8 mouse cellular contexts compared by ENCODE assay signal in genomic region chrX:9747305-9747938, GRCm38 (mm10).
A peak's percentile ranks its signal among the peaks of the same experiment; 100 is the strongest.
DNase-seq lines count a peak whose midpoint lies in the region; ATAC-seq and TF ChIP-seq lines count a peak whose summit lies in the region.

No protein-coding gene starts in this region.

- no peak overlapping the region for H3K27ac ChIP-seq in embryonic facial prominence, embryonic 14.5 days (replicated peaks; ENCODE audit: low read depth, low read length)
- no peak overlapping the region for H3K27ac ChIP-seq in hindbrain, embryonic 12.5 days

- peaks cover 47% of the 10 kb centered on the region for H3K79me2 ChIP-seq in C2C12 (ENCODE audit: control insufficient read depth, insufficient read depth)

- peaks cover 24% of the 10 kb centered on the region for H3K79me3 ChIP-seq in C2C12 (ENCODE audit: low read depth)

- ATAC-seq in embryonic facial prominence, embryonic 14.5 days (ENCODE audit: low read depth): peak; percentile 79
- peak; percentile 58; the same call in 1 of the 2 replicates for ATAC-seq in hindbrain, embryonic 12.5 days (ENCODE audit: low FRiP score)

- no peak overlapping the region for H3ac ChIP-seq in C2C12 (ENCODE audit: control insufficient read depth, insufficient read length, low read depth)

- H3K4me3 ChIP-seq in C2C12 (ENCODE audit: insufficient read depth, poor library complexity, severe bottlenecking): peak overlapping the region; percentile 29
- peak overlapping the region; percentile 34 for H3K4me3 ChIP-seq in embryonic facial prominence, embryonic 14.5 days (ENCODE audit: low read depth, low read length)
- H3K4me3 ChIP-seq in hindbrain, embryonic 12.5 days: peak overlapping the region; percentile 23

- peak; percentile 83 for TF ChIP-seq CTCF in C2C12 (IDR thresholded peaks at IDR 0.05; ENCODE audit: control insufficient read depth, insufficient read depth, insufficient read length)

- H3K4me2 ChIP-seq in embryonic facial prominence, embryonic 14.5 days (ENCODE audit: low read depth, low read length): peak overlapping the region; percentile 51
- peak overlapping the region; percentile 52 for H3K4me2 ChIP-seq in hindbrain, embryonic 12.5 days (replicated peaks)

- no peak overlapping the region for H3K9ac ChIP-seq in embryonic facial prominence, embryonic 14.5 days (ENCODE audit: low read depth, low read length)
- no peak overlapping the region for H3K9ac ChIP-seq in hindbrain, embryonic 12.5 days

- no peaks in the 10 kb centered on the region for H3K9me3 ChIP-seq in embryonic facial prominence, embryonic 14.5 days (ENCODE audit: control insufficient read depth, low read length)
- H3K9me3 ChIP-seq in hindbrain, embryonic 12.5 days (replicated peaks): no peaks in the 10 kb centered on the region

- H3K36me3 ChIP-seq in C2C12 (ENCODE audit: control insufficient read depth, insufficient read depth): no peaks in the 10 kb centered on the region
- no peaks in the 10 kb centered on the region for H3K36me3 ChIP-seq in embryonic facial prominence, embryonic 14.5 days (ENCODE audit: control insufficient read depth, insufficient read depth, low read length)
- H3K36me3 ChIP-seq in hindbrain, embryonic 12.5 days: no peaks in the 10 kb centered on the region

- 41% methylated on average over 20 of the region's 27 CpGs for WGBS in embryonic facial prominence, embryonic 14.5 days
- 19% methylated on average over 18 of the region's 27 CpGs for WGBS in hindbrain, embryonic 12.5 days

- peak; percentile 35 to 39 for DNase-seq in adrenal gland, adult 18-20 months (ENCODE audit: low spot score in 2 of 2)
- DNase-seq in embryonic facial prominence, embryonic 14.5 days (ENCODE audit: low spot score): peak; percentile 29
- DNase-seq in layer of hippocampus, postnatal 36 days: peak; percentile 36 to 42
- DNase-seq in lung, postnatal 10 days: peak; percentile 45
- DNase-seq in retina, postnatal 7 days (ENCODE audit: low read depth, low spot score): peak; percentile 0
- no peak for DNase-seq in T-cell, adult 2 months (ENCODE audit: low spot score)

- no peaks in the 10 kb centered on the region for H3K4me1 ChIP-seq in embryonic facial prominence, embryonic 14.5 days (ENCODE audit: control insufficient read depth, insufficient read depth, low read length)
- H3K4me1 ChIP-seq in hindbrain, embryonic 12.5 days: no peaks in the 10 kb centered on the region

- H3K27me3 ChIP-seq in C2C12 (ENCODE audit: control insufficient read depth, insufficient read depth, insufficient read length): no peaks in the 10 kb centered on the region
- H3K27me3 ChIP-seq in embryonic facial prominence, embryonic 14.5 days (replicated peaks; ENCODE audit: control insufficient read depth, insufficient read depth, low read length): no peaks in the 10 kb centered on the region
- H3K27me3 ChIP-seq in hindbrain, embryonic 12.5 days: no peaks in the 10 kb centered on the region

TF ChIP-seq in C2C12, 6 proteins besides CTCF, POLR2A, EP300 and RAD21:
- no peak for TF ChIP-seq MAX (IDR thresholded peaks at IDR 0.05)
- TF ChIP-seq USF1 (IDR thresholded peaks at IDR 0.05; ENCODE audit: low read depth): no peak
- no peak for TF ChIP-seq MYOD1 (IDR thresholded peaks at IDR 0.05; ENCODE audit: control insufficient read depth, insufficient read length, low read depth)
